Mouse (Mus musculus) midbrain, embryonic 11.5 days (tissue): Measurements from ENCODE around the gene Rap1gap2. TPM values are rescaled to one million over a fixed set of nuclear protein-coding genes. Genes with fewer than 3 reads are reported as not detected.

Experiments used
- ATAC-seq: fragments of 200-750 bp; cut with Nextera tagmentation; 2 replicates; pipeline ENCODE4 v1.8.0; 2017; ENCODE audit warnings: moderate TSS enrichment, moderate library complexity; ENCODE audit not compliant: low FRiP score
- DNase-seq: peaks from one replicate; pipeline ENCODE4 v3.0.0; 2015; ENCODE audit warnings: low spot score; ENCODE audit errors: missing footprints
- H3K27ac ChIP-seq: fragments of 300-500 bp; sonication (generic); 2 replicates; pipeline ENCODE4 v1.5.1; 2014; ENCODE audit warnings: low read depth, low read length
- H3K27me3 ChIP-seq: fragments of 300-500 bp; sonication (generic); 2 replicates; pipeline ENCODE4 v1.6.1; 2014; ENCODE audit warnings: mild to moderate bottlenecking, low read length, moderate library complexity, mixed read lengths; ENCODE audit not compliant: control insufficient read depth, insufficient read depth
- H3K36me3 ChIP-seq: fragments of 300-500 bp; sonication (generic); 2 replicates; pipeline ENCODE4 v1.6.1; 2014; ENCODE audit warnings: mild to moderate bottlenecking, low read length, moderate library complexity, mixed read lengths; ENCODE audit not compliant: control insufficient read depth, insufficient read depth
- H3K4me1 ChIP-seq: fragments of 300-500 bp; sonication (generic); 2 replicates; pipeline ENCODE4 v1.6.1; 2014; ENCODE audit warnings: low read length; ENCODE audit not compliant: control insufficient read depth, insufficient read depth
- H3K4me2 ChIP-seq: fragments of 300-500 bp; sonication (generic); 2 replicates; pipeline ENCODE4 v1.6.1; 2014; ENCODE audit warnings: mild to moderate bottlenecking, moderate library complexity
- H3K4me3 ChIP-seq: fragments of 300-500 bp; sonication (generic); 2 replicates; pipeline ENCODE4 v1.5.1; 2014; ENCODE audit warnings: low read depth, low read length
- H3K9ac ChIP-seq: fragments of 300-500 bp; sonication (generic); 2 replicates; pipeline ENCODE4 v1.6.1; 2014; ENCODE audit warnings: low read length
- H3K9me3 ChIP-seq: fragments of 300-500 bp; sonication (generic); 2 replicates; pipeline ENCODE4 v1.6.1; 2016; ENCODE audit warnings: low read length; ENCODE audit not compliant: control insufficient read depth
- WGBS: fragments of 180-500 bp; shearing (Covaris S2); extraction: QIAGEN DNeasy Blood & Tissue Kit; methylation state at CpG from one replicate; pipeline ENCODE4 v1.1.7; 2014; 5-methylcytosine and 5-hydroxymethylcytosine counted together
- polyA plus RNA-seq: library from polyadenylated mRNA; unstranded; fragments of >200 nt; fragmentation: Nextera tagmentation; extraction: Ambion mirVana; gene quantifications from 2 replicates; pipeline ENCODE4 v1.2.1, GENCODE M21; 2014

Gene Rap1gap2
- polyA plus RNA-seq, 1 experiment from 2014 or later = 2.5 TPM

DNA sequence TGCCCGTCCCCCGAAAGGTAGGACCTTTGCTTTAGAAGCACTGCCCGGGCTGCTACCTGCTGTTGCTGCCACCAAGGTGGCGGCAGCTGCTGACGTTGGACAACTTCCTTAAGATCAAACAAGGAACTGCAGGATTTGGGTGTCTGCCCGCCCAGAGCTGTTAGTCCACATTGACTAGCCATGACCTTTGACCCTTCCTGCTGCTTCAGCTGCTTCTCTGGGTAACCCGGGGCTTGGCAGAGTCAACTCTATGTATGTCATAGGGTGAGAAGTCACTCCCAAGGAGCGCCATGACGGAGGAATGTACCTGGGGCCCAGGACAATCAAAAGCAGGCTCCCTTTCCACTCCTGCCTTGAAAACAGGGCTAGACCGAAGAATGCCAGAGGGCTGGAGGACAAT, 153.5 kb downstream of the Rap1gap2 start:
- H3K36me3 ChIP-seq = no peaks in the 10 kb centered on the region
- no peaks in the 10 kb centered on the region for H3K4me1 ChIP-seq
- 53% methylated on average over 10 of the region's 10 CpGs for WGBS
- H3K9ac ChIP-seq = no peak overlapping the region
- H3K4me3 ChIP-seq = no peak overlapping the region
- no peaks in the 10 kb centered on the region for H3K9me3 ChIP-seq
- no peak overlapping the region for H3K4me2 ChIP-seq
- no peak overlapping the region for H3K27ac ChIP-seq
- DNase-seq (no peak), ATAC-seq (no peak)
- H3K27me3 ChIP-seq = no peaks in the 10 kb centered on the region

DNA sequence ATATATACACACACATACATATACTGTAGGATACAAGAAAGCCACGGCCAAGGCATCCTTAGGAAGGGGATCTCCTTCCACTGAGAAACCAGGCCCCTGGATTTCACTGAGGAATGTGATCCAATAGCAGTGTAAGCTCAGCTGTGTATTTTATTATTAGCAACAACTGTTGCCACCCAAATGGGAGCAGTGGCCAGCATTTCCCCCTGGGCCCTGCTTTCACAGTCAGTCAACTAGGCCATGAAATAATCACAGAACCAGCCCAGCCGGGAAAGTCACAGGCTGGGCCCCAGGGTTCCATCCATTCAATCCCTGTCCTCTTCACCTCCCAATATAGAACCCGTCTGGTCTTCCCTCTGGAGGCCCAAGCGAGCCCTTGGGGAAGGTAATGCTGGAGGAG, 162.2 kb downstream of the Rap1gap2 start:
- Histone ChIP-seq H3K4me3 (no peak overlapping the region), H3K4me2 (no peak overlapping the region), H3K36me3 (no peaks in the 10 kb centered on the region), H3K9me3 (no peaks in the 10 kb centered on the region), H3K27ac (no peak overlapping the region), H3K9ac (no peak overlapping the region), H3K4me1 (no peaks in the 10 kb centered on the region), H3K27me3 (no peaks in the 10 kb centered on the region)
- 67% methylated on average over 4 of the region's 4 CpGs for WGBS
- ATAC-seq = no peak
- no peak for DNase-seq

- Histone ChIP-seq H3K4me2 (no peak overlapping the region), H3K9ac (no peak overlapping the region), H3K4me3 (no peak overlapping the region), H3K27me3 (no peaks in the 10 kb centered on the region), H3K36me3 (no peaks in the 10 kb centered on the region), H3K27ac (no peak overlapping the region), H3K4me1 (no peaks in the 10 kb centered on the region), H3K9me3 (no peaks in the 10 kb centered on the region)
- no peak for DNase-seq
- ATAC-seq = no peak
- WGBS = 88% methylated on average over 6 of the region's 6 CpGs
Measured at GRCm38 (mm10) chr11:74447991-74448403, 162.7 kb downstream of the Rap1gap2 start.

DNA sequence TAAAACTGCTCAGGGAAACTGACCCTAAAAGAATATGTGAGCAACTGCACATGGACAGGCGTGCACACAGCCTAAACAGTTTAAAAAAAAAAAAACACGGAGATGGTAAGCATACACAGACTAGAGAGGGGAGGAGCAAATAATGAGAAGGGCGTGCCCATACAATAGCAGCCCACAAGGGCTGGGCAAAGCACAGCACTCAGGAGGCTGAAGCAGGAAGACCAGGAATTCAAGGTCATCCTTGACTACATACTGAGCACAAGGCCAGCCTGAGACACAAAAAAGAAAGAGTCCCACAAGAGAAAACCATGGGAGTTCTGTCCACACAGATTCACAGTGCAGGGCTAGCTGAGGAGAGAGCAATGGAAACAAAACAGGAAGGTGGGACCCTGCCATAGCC, 165.1 kb downstream of the Rap1gap2 start:
- no peak overlapping the region for H3K4me3 ChIP-seq
- H3K27ac ChIP-seq = no peak overlapping the region
- no peaks in the 10 kb centered on the region for H3K4me1 ChIP-seq
- H3K36me3 ChIP-seq = no peaks in the 10 kb centered on the region
- 78% methylated on average over 3 of the region's 3 CpGs for WGBS
- H3K9ac ChIP-seq = no peak overlapping the region
- H3K9me3 ChIP-seq = no peaks in the 10 kb centered on the region
- no peaks in the 10 kb centered on the region for H3K27me3 ChIP-seq
- H3K4me2 ChIP-seq = no peak overlapping the region
- DNase-seq = no peak
- ATAC-seq = no peak

GRCm38 (mm10) chr11:74443924-74444256, 166.8 kb downstream of the Rap1gap2 start:
- DNase-seq = no peak

GRCm38 (mm10) chr11:74443147-74443923, 167.4 kb downstream of the Rap1gap2 start:
- Histone ChIP-seq H3K27me3 (no peaks in the 10 kb centered on the region), H3K27ac (no peak overlapping the region), H3K4me2 (no peak overlapping the region), H3K36me3 (no peaks in the 10 kb centered on the region), H3K4me3 (no peak overlapping the region), H3K9ac (no peak overlapping the region), H3K4me1 (no peaks in the 10 kb centered on the region), H3K9me3 (no peaks in the 10 kb centered on the region)
- ATAC-seq (no peak), DNase-seq (peak; percentile 47)
- WGBS = 83% methylated on average over 6 of the region's 6 CpGs

More at GRCm38 (mm10) chr11:74443924-74444256, 166.8 kb downstream of the Rap1gap2 start:
- no peak overlapping the region for H3K27ac ChIP-seq
- no peaks in the 10 kb centered on the region for H3K4me1 ChIP-seq
- H3K4me3 ChIP-seq = no peak overlapping the region
- no peaks in the 10 kb centered on the region for H3K36me3 ChIP-seq
- no peak overlapping the region for H3K4me2 ChIP-seq
- 86% methylated on average over 5 of the region's 5 CpGs for WGBS
- no peaks in the 10 kb centered on the region for H3K9me3 ChIP-seq
- no peak overlapping the region for H3K9ac ChIP-seq
- H3K27me3 ChIP-seq = no peaks in the 10 kb centered on the region
- no peak for ATAC-seq

DNA sequence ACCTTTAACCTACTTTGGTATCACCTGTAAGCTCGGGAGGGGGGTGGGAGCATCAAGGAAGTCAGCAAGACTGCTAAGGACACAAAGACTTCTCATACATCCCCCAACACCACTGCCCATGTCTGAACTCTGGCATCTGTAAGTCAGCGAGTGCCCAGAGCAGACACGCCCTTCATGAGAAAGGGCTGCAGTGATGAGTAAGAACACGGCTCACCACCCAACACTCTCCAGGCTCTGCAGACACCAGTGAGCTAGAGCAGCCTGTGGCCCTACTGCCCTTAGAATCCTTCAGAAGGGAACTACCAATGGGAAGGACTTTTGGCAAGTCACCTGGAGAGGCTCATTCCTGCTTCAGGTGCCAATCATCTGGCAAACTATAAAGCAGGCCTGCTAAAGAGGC, 168.3 kb downstream of the Rap1gap2 start:
- no peak overlapping the region for H3K27ac ChIP-seq
- H3K36me3 ChIP-seq = no peaks in the 10 kb centered on the region
- no peak overlapping the region for H3K4me2 ChIP-seq
- H3K4me1 ChIP-seq = no peaks in the 10 kb centered on the region
- 88% methylated on average over 4 of the region's 4 CpGs for WGBS
- no peaks in the 10 kb centered on the region for H3K27me3 ChIP-seq
- no peaks in the 10 kb centered on the region for H3K9me3 ChIP-seq
- DNase-seq (no peak), ATAC-seq (no peak)
- no peak overlapping the region for H3K4me3 ChIP-seq
- no peak overlapping the region for H3K9ac ChIP-seq

- DNase-seq = no peak
- no peak for ATAC-seq
- Histone ChIP-seq H3K9ac (no peak overlapping the region), H3K4me2 (no peak overlapping the region), H3K36me3 (no peaks in the 10 kb centered on the region), H3K4me1 (no peaks in the 10 kb centered on the region), H3K9me3 (no peaks in the 10 kb centered on the region), H3K27ac (no peak overlapping the region), H3K27me3 (no peaks in the 10 kb centered on the region), H3K4me3 (no peak overlapping the region)
- 81% methylated on average over 8 of the region's 8 CpGs for WGBS
Measured at GRCm38 (mm10) chr11:74440112-74440511, 170.6 kb downstream of the Rap1gap2 start.

- H3K4me2 ChIP-seq = no peak overlapping the region
- H3K4me1 ChIP-seq = no peaks in the 10 kb centered on the region
- H3K36me3 ChIP-seq = no peaks in the 10 kb centered on the region
- DNase-seq (no peak), ATAC-seq (no peak)
- WGBS = 75% methylated on average over 6 of the region's 6 CpGs
- H3K27me3 ChIP-seq = no peaks in the 10 kb centered on the region
- no peak overlapping the region for H3K9ac ChIP-seq
- no peak overlapping the region for H3K4me3 ChIP-seq
- no peak overlapping the region for H3K27ac ChIP-seq
- H3K9me3 ChIP-seq = no peaks in the 10 kb centered on the region
Measured at GRCm38 (mm10) chr11:74439202-74439601, 171.5 kb downstream of the Rap1gap2 start.
